Mouse (Mus musculus): Measurements from ENCODE around the gene Atp10a. TPM values are rescaled to one million over a fixed set of nuclear protein-coding genes. Genes with fewer than 3 reads are reported as not detected.

The Atp10a gene
- total RNA-seq, 2 experiments from 2014 or later, result 3.4 to 3.7 TPM

DNA sequence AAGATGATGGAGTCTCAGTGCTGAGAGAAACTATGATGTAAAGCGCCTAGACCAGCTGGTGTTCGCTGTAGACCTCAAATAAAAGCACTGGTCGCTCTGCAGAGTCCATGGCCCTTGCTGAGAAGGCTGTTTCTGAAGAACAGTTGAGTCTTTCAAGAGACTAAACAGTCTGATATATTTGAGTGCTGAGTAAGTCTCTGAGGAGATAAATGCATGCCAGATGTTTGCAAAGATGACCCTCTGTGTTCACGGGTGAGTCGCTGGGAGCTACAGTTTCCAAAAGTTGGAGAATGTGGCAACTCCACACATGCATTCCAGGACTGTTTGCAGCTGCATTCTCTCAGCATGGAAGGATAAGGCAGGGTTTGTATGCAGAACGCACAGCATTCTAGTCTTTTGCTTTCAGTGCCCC lies 77.5 kb downstream of the Atp10a start:
- intact Hi-C loops (cut with DNase I), result no loop called here
- DNase-seq, result no peak

DNA sequence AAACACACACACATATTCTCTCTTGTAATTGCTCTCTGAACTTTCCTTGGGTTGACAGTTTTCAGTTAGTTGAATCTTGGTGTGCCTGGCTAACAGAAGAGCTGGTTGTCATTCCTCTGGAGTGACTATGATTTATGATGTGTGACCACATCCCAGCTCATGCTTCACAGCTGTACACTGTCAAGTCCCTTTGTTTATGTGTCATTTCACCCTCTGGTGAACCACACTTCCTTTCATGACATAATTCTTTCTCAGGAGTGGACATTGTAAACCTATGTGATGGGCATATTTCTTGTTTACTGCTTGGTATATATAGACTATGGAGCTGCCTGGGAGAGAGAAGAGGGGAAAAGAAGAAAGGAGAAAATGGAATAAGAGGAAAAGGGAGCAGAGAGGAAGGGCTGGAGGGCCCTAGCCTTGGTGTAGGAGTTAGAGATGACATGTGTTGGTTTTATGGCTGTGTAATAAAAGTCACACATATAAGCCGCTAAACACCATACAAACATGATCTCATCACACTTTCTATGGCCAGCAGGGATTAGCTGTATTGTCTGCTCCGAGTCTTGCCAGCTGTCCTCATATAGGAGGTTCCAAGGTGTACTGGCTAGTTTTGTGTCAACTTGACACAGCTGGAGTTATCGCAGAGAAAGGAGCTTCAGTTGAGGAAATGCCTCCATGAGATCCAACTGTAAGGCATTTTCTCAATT lies 81.0 kb downstream of the Atp10a start:
- DNase-seq, result no peak
- intact Hi-C loops (cut with DNase I), result no loop called here

- DNase-seq, result no peak
- intact Hi-C loops (cut with DNase I), result no loop called here
These were observed 84.2 kb downstream of the Atp10a start for GRCm38 (mm10) chr7:58740196-58740595.

- intact Hi-C loops (cut with DNase I), result no loop called here
- no peak for DNase-seq
These were observed 84.9 kb downstream of the Atp10a start for GRCm38 (mm10) chr7:58740842-58741241.

DNA sequence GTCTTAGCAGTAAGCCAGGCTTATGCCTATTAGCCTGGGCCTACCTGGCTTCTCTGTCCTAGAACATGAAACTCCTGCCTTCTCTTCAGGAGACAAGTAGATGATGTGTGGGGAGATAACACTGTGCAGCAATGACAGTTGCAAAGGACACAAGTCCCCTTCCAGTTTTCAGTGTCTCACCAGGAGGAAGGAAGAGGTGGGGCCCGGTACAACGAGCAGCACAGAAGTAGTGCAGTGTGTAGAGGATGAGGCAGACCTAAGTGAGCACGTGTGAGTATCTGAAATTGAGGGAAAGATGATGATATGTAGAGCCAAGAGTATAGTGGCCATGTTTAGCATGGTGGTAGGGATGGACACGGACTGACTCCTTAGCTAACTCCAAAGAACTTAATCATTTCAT lies 86.0 kb downstream of the Atp10a start:
- intact Hi-C loops (cut with DNase I), result no loop called here
- no peak for DNase-seq

- intact Hi-C loops (cut with DNase I), result no loop called here
- no peak for DNase-seq
These were observed 86.7 kb downstream of the Atp10a start for GRCm38 (mm10) chr7:58742648-58743047.

GRCm38 (mm10) chr7:58743362-58744320 lies 87.7 kb downstream of the Atp10a start:
- intact Hi-C loops (cut with DNase I), result no loop called here
- DNase-seq, result no peak

DNA sequence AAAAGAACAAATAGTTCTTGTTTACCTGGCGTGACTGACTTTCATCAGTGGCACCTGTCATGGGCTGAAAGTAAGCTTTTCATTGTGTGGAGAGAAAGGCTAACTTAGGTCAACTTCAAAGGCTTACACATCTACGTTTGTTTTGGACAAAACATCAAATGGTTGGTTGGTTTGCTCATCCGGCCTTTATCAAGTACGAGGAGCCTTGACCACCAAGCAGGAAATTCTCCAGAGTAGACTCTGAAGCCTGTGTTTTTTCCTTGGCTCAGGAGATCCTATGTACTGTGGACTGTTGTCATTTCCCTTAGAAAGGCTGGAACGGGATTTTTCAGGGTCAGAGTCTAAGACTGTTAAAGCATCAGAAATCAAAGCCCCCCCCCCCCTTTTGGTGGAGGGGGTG lies 90.9 kb downstream of the Atp10a start:
- no peak for DNase-seq
- intact Hi-C loops (cut with DNase I), result no loop called here

DNA sequence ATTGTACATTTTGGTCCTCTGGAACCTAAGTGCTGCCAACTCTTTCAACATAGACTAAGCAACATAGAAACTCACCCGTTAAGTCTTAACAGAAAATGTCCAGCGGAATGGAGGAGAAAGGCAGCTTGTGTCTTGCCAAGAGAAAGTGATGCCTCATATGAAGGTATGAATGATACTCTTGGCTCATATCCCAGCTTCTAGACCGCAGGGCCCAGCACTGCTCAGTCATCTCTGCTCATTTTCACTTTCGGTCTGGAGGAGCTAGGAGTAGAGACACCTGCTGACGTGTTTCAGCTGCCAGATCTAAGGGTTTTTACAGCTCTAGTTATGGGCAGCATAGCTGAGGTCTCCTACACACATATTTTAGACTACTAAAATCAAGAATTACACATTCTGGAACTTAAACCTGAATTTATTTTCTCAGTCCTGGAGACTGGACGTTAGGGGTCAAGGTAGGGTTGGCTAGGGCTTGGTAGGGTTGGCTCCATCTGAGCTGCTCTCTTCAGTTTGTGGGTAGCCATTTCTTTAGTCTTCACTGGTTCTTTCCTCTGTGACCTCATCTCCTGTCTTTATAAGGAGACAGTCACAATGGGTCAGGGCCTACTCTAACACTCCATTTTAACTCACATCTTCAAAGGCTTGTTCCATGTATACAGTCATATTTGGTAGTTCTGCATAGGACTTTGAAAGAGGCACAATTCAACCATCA lies 94.1 kb downstream of the Atp10a start:
- intact Hi-C loops (cut with DNase I), result no loop called here

GRCm38 (mm10) chr7:58752041-58752440 lies 96.1 kb downstream of the Atp10a start:
- intact Hi-C loops (cut with DNase I), result no loop called here
- DNase-seq, result no peak

More for the DNA sequence above, 94.1 kb downstream of the Atp10a start:
- DNase-seq, result peak; percentile 2

- DNase-seq, result no peak
- intact Hi-C loops (cut with DNase I), result no loop called here
These were observed 98.1 kb downstream of the Atp10a start for GRCm38 (mm10) chr7:58754076-58754475.

DNA sequence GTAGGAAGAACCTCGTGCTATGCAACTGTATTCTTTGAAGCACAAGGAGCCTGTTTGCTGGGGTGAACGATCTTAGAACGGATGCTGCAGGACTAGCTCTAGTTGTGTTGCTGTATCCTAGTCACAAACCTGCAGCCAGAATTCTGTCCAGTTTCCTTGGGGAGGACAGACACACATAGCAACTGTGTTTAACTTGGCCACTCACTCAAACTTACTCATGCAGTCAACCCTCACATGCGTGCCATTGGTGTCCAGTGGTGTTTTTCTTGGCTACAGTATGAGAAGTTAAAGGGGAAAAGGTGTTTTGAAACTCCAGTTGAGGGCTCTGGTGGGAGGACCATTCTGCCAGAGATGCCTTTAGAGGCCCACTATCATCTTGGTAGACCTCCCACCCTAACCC lies 98.6 kb downstream of the Atp10a start:
- no peak for DNase-seq
- intact Hi-C loops (cut with DNase I), result no loop called here

DNA sequence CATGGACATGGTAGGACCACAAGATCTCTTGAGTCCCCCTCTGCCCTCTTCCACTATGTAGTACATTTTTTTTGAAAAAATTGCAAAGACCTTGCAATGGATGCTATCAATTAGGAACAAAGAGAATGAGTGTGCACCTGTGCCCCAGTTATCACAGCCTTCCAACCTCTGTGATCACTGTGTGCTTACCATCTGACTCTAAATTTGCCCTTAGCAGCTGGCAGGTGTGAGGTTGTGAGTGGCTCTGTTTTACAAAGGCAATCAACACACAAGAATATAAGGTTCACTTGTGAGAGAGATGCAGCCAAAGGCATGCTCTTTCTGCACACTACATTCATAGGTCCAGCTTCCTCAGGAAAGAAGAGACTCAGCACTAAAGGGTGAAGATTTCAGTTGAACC lies 99.1 kb downstream of the Atp10a start:
- no peak for DNase-seq
- intact Hi-C loops (cut with DNase I), result no loop called here

- DNase-seq, result no peak
- intact Hi-C loops (cut with DNase I), result no loop called here
These were observed 99.9 kb downstream of the Atp10a start for GRCm38 (mm10) chr7:58755846-58756245.

- DNase-seq, result no peak
- intact Hi-C loops (cut with DNase I), result no loop called here
These were observed 101.4 kb downstream of the Atp10a start for GRCm38 (mm10) chr7:58757331-58757730.

- DNase-seq, result no peak
- intact Hi-C loops (cut with DNase I), result no loop called here
These were observed 102.4 kb downstream of the Atp10a start for GRCm38 (mm10) chr7:58758396-58758795.

- intact Hi-C loops (cut with DNase I), result no loop called here
- no peak for DNase-seq
These were observed 103.3 kb downstream of the Atp10a start for GRCm38 (mm10) chr7:58759265-58759664.

DNA sequence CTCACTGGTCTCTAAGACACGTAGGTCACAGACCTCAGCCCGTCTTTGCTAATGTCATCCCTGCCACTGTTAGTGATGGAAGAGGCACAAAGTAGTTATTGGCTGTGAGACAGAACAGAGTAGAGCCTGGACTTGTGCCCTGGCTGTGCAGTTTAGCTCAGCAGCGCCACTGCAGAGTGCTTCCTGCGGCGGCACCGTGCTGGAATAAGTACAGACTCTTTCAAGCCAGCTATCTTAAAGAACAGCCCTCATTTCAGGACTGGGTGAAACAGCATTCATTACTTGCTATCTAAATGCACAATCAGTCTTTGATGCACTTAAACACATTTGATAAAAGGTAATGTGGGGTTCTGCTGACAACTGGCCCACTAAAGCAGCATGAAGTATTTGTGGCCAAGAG lies 111.3 kb downstream of the Atp10a start:
- intact Hi-C loops (cut with DNase I), result no loop called here
- DNase-seq, result peak; percentile 49

GRCm38 (mm10) chr7:58768253-58768652 lies 112.3 kb downstream of the Atp10a start:
- no peak for DNase-seq
- intact Hi-C loops (cut with DNase I), result no loop called here

DNA sequence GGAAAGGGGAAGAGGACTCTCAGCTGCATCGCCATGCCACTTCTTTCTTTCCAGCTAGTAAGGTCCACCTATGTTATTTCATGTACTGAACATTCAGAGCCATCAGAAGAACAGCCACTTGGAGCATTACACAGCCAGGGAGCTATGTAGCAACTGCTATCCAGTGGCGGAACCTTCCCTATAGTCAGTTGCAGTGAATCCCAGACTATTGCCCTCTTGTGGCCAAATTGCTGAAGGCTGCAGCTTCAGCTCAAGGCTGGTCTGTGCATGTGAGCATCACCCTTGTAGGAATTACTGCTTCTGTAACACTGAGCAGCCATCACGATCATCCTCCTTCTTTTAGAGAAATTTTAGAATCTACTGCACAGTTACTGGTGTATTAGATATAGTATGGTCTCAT lies 114.3 kb downstream of the Atp10a start:
- peak; percentile 27 for DNase-seq
- intact Hi-C loops (cut with DNase I), result no loop called here

DNA sequence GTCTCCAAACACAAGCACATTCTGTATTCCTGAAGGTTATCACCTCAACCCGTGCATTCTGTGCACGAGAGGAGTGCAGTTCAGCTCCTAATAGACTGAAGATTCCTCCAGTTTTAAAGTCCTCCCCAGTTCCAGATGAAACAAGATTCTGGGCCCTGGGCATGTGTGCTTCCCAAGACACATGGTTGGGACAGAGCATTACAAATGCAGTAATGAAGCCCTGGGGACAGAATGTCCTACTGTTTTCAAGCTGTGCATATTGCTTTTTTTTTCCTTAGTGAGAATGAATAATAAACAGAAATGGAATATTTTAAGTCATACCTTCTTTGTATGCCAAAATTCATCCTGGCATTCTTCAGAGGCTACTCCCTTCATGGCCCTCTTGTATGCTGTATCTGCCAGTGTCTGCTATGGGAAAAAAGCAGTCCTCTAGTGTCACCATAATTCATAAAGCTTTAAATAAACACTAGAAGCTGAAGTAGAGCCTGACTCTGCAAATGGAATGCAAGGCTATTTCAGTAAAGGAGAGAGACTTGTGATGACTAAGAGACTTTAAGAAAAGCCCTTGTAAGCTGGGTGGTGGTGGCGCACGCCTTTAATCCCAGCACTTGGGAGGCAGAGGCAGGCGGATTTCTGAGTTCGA lies 116.2 kb downstream of the Atp10a start:
- intact Hi-C loops (cut with DNase I), result no loop called here
- DNase-seq, result no peak
